Mouse (Mus musculus): ENCODE data around the gene Tiparp.

The Tiparp gene

DNA sequence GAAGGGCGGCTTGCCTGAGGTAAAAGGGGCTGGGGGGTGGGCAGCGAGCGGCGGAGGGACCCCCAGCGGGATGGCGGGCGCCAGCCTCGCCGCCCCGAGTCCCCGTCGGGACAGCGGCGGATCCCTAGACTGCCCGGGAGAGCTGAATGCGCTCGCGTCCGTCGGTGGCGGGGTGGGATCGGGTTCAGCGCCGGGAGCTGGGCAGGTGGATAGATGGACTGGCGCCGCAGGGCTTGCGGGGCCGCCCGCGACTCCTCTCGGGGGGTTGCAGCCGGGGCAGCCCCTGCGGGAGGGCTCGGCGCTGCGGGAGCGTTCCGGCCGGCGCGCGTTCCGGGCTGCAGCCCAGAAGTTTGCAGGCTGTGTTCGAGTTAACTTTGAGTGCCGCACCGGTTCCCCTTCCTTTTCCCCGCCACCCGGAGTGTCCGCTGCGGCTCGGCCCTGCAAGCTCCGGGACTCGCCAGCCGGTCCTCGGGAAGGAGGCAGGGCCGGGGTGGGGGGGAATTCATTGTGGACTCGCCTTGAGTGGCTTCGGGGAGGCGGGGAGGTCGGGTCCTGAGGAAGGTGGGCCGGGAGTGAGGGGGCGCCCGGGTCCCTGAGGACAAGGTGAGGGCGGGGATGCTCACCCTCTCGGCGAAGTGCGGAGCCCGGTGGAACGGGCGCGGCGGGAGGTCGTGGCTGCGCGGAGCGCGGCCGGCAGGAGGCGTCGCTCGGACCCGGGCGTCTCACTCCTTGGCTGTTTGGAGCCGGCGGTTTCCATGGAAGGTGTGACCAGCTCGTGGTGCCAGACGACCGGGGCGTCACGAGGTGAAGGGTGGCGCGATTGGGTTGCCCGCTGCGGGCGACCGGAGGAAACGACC is 632 bp downstream of the Tiparp start:
- peak; percentile 81 for DNase-seq (ENCODE audit: low read depth, low spot score)

DNA sequence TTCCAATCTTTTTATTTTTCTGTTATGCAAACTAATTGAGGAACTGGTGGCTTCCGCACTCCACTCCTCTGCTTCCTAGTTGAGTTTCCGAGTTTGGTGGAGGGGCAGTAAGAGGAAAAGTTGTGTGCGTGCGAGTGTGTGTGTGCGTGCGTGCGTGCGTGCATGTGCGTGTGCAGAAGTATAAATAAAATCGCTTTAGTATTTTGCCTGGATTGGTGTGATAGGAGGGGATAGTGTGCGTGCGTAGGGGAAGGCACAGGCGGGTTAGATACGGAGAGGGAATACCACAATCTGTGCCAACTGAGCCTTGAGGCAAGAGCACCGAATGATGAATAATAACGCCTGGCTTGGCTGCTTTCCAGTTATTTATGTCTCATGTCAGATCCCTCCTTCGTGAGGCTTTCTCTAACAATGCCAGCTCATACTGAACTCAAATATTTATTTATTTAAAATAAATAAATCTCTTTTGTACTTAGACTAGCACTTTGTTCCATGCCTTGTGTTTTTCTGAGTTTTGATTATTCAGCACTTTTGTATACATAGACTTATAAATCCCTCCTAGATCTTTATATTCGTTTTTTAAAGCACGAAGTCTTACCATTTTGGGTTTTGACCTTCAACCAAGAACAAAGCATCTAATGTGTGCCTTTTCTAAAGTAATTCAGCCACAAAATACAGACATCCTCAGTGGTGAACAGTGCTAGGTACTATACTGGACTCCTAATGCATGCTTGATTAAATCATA is 1.4 kb downstream of the Tiparp start:
- DNase-seq (ENCODE audit: low read depth, low spot score), result peak; percentile 99

DNA sequence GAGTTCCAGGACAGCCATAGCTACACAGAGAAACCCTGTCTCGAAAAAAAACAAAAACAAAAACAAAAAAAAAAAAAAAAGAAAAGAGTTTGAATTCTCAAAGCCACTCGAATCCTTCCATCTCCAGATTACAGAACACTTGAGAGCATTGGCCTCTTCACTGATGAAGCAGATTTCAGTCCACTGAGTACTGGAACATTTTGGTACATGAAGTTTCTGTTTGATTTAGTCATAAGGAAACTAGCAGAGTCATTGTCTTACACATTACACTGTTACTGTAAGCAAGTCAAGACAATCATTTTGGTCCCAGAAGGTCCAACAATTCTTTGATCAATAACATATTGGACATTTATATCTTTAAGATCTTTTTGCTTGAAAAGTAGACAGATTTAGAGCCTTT is 4.8 kb downstream of the Tiparp start:
- no peak for DNase-seq (ENCODE audit: low read depth, low spot score)

DNA sequence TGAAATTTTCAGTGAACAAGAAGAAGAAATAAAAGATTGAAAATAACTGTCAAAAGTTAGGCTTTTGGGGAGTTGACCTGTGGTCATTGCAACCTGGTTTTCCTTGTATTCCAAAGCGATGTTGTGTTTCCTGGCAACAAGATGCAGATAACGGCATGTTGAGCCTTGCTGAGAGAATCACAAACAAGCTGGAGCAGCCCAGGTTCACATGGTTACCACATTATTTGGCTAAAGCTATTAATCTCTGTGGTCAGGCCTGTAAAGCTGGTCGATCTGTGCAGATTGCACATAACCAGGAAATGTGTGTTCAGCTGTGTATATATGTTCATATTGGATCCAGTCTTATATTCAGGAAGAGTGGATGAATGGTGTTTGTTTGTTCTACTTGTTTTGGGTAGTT is 5.4 kb downstream of the Tiparp start:
- DNase-seq (ENCODE audit: low read depth, low spot score), result peak; percentile 31

DNA sequence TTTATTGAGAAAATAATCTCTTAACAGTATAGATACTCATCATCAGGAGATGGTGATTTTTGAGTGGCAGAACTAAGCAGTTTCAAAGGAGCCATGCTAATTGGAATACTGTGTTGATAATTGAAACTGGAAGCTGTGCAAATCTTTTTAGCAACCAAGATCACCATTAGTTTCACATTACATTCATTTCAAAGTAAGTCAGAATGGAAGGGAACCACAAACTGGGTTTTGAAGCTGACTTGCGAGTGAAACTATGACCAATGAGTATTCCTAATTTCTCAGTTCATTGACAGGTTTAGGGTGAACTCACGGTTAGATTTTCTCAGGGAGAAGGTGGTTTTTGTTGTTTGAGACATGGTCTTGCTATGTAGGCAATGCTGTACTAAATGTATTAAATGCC is 6.3 kb downstream of the Tiparp start:
- no peak for DNase-seq (ENCODE audit: low read depth, low spot score)

DNA sequence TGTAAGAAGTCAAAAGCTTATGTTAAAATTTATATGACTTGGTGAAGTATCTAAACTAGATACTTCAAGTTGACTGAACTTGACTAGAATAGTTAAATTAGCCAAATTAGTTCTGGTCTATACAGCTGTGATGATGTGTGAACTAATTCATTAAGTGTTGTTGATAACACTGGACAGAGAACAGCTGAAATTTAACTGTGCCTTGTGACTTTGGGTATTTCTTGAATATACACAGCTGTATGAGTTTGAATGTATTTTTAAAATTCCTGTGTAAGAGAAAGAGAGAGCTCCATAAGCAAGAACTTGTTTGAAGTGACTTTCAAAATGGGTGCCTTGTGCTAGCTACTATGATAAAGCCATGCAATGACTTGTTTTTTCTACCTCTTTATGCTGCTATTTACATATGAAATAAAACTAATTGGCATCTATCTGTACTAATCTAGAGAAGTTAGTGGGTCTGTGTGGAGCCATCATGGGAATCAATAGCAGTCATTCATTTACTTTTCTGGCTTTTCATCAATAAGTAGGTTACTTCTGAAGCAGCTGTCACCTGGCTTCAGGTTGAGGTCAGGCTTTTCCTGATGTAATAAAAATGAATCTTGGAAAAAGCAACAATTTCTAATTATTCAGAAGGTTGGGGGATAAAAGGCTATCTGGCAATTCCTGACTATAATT is 7.0 kb downstream of the Tiparp start:
- DNase-seq (ENCODE audit: low read depth, low spot score), result no peak

DNA sequence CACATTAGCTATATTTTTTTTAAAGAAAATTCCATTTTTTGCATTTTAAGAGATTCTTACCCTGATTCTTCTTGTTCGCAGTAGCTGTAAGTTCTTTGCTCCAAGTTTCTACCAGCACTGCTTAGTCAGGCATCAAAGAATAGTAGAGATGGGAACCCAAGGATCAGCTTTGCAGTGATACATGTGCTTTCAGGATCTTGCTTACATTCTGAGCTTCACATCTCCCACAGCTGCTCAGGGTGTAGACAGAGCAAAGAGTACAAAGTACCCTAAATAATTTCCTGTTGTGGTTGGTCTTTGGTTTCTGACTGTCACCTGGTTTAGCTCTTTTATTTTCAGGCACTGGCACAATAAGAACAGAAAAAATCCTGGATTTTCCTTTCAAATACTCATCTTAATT is 9.1 kb downstream of the Tiparp start:
- no peak for DNase-seq (ENCODE audit: low read depth, low spot score)

DNA sequence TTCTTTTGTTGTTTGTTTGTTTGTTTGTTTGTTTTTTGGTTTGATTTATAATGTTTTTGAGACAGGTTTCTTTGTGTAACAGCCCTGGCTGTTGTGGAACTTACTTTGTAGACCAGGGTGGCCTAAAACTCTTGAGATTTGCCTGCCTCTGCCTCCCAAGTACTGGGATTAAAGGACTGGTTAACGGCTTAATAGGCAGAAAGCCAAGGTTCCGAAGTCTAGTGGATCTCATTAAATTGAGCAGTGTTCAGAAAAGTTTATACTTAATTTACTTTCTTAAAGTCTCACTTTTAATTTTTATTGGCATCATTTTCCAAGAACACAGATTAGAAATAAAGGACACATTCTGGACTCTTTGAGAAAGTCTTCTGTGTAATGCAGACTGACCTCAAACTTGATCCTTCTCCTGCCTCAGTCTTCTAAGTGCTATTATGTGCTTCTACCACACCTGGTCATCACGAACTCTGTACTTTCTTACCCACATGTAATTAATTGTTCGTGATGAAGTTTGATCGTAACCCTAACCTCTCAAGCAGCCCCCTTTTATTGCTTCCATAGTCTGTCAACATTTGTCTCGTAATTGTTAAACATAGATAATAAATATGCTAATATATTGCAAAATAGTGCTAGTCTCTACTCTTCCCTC is 12.8 kb downstream of the Tiparp start:
- DNase-seq (ENCODE audit: low read depth, low spot score), result no peak

DNA sequence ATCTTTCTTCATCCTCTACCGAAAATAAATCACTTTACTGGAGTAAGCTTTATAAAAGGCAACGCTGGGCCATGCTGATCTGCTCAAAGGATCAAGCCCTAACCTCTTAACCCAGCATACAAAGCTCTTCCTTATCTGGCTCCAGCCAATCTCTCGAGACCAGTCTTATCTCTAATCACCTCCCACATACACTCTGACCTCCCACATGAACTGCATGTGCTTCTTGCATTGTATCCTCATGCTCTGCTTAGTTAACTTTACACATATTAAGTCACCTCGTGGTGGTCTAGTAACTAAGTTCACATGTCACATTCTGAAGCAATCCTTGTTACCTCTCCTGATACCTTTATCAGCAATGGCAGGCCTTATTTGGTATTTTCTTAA is 13.3 kb downstream of the Tiparp start:
- no peak for DNase-seq (ENCODE audit: low read depth, low spot score)

DNA sequence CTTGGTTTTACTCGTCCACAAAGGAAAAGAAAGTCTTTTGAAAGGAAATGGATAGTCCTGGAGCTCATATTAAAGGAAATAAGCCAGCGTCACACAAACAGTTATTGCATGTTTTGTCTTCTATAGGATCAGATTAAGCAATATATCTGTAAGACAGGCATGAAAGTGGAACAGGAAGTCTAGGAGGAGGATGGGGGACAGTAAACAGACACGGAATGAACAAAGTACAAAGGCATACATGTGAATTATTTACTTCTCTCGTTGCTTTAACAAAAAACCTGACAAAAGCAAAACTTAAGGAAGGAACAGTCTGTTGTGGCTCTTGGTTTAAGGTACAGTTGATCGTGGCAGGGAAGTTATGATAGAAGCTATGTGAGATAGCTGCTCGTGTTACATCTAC is 21.6 kb downstream of the Tiparp start:
- DNase-seq (ENCODE audit: low read depth, low spot score), result no peak

DNA sequence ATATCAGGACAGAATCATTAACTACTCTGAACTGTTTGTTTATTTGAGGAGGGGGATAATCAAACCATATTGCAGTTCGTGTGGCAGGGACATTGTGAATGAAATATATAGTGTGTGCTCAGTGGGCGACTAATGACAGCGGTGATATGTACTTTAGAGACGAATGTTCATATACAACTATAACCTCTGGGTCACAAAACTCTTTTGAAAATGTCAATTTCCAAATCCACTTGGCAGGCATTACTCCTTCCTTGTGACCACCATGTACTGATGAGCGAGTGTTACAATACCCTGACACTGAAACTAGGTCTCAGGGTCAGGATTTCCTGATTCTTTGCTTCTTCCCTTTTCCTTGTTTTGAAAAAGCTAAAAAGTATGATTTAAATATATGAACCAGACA is 22.9 kb downstream of the Tiparp start:
- DNase-seq (ENCODE audit: low read depth, low spot score), result no peak

DNA sequence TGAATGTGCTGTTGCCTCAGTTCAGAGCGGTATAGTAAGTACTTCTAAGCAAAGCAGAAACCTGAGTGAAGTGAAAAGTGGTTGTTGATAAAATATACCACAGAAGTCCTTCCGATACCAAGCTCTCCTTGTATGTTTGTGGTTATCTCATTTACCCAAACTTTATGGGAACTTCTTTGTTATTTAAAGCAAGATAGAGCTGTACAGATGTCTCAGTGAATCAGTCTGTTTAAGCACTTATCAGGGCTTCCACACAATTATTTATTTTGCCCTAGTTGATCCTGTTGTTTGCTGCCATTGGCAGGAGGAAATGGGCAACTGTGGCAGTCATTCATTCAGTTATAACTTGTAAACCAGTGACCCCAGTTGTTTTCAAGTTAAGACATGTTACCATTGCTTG is 26.4 kb downstream of the Tiparp start:
- DNase-seq (ENCODE audit: low read depth, low spot score), result no peak

DNA sequence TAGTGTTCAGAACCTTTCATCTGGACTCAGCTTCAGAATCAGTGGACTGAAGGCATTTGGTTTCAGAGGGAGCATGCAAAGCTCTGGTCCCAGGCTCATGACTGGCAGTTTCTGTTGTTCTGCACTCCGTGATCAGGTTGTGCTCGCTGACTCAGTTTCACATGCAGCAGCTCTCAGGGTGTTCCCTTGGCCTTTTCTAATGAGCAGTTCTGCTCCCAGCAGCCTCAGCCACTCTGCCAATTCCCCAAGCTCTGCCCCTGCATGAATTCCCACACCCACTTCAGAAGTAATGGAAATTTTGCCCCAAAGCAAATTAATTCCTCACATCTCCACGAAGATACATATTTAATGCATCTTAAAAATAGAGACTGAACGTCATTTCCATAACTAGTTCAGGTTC is 30.5 kb downstream of the Tiparp start:
- DNase-seq (ENCODE audit: low read depth, low spot score), result no peak

DNA sequence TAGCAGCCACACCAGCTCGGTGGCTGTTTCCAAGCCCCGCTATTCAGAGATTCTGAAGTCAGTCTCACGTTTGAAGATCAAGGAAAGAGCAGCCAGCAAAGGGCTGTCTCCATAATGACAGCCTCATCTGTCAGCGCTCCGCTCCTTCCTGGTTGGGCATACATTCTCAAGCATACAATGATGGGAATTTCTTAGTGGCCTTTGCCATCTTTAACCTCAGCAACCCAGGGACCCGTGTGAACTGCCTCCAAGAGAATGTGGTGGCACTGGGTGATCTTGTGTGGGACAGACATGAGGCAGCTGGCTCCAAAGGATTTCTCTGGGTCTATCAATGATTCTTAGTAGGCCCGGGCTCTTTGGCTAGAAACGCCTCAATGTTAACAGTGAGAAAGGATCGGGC is 34.0 kb downstream of the Tiparp start:
- no peak for DNase-seq (ENCODE audit: low read depth, low spot score)

DNA sequence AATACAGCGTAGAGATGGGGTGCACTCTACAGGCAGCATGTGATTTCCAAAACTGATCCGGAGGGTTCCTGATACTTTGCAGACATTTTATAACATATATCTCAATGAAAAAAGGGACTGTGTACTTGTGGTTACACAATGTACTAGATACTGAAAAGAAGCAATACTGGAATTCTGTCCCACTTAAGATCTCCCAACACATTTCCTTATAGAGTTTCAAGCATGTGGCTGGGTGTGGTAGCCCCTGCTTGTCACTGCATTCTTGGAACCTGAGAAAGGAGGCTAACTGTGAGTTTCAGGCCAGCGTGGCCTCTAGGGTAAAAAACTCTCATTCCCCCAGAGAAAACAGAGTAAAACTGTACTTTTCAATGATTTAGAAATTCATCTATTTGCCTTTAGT is 34.5 kb downstream of the Tiparp start:
- no peak for DNase-seq (ENCODE audit: low read depth, low spot score)

DNA sequence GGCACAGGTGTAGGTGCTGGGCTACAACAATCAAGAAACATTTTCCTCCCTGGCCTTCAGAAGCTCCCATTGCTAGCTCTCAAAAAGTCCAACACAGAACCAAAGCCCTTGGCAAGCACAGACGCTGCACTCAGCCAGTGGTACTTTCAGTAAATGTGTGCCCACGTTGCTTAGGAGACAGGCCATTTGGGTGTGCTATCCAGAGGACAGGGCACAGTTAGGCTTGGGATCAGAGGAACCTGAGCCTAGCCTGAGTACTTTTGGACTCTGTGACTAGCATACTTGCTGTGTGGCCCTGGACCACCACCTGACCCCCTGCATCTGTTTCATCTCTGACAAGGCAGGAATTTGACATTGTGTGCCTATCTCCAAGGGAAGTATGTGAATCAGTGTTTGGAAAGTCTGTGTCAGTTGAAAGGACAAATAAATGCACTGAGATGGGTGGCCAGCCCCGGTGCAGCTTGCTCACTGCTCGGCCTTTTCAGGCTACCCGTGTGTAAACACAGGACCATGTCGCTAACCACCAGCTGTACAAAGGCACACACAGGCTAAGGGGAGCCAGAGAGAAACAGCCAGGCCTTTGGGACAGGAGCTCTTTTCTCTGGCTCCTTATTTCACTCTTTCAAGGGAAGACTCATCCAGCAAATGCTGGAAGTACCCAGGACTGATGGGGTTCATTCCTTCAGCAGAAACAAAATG is 35.9 kb downstream of the Tiparp start:
- no peak for DNase-seq (ENCODE audit: low read depth, low spot score)

DNA sequence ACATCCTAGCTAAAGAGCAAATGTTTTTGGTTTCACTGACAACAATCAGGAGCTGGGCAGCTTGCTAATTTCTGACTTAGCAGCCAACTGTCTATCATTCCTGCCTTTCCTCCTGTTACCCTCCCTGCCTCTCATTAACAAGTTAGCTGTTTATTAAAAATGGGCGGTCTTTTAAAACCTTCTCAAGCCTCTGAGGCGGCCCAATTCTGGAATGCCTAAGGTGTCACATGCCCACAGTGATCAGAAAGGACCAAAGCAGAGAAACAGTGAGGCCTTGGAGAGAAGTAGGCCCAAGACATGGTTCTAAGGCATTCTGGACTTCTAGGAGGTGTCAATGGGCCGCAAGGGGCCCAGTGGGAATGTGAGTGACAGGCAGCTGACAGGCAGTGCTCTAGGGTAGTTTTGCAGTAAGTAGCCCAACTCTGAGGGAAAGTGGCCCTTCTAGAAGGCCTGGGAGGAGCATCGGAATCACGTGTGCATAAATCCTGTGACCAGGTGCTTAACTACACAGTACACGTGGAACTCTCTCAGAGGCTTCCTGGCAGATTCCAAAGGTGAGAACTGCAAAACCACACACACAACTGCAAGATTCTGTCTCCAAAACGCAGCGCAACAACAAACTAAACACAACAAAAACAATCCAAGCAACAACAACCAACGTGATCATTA is 37.6 kb downstream of the Tiparp start:
- DNase-seq (ENCODE audit: low read depth, low spot score), result no peak

DNA sequence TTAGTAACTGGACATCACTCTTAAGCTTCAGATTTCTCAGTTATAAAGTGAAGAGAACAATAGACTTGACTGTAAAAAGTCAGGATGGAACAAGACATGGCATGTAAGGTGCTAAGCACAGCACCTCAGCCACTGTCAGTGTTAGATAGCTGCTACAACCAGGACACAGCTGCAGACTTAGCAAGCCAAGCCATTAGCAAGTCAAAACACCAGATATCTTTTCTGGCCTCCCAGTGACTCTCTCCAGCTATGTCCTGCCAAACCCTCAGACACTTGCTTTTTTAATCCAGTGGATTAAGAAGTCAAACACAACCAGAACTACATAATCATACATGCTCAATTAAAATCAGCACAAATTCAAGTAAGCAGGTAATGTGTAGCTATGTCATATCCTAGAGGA is 41.7 kb downstream of the Tiparp start:
- DNase-seq (ENCODE audit: low read depth, low spot score), result no peak

DNA sequence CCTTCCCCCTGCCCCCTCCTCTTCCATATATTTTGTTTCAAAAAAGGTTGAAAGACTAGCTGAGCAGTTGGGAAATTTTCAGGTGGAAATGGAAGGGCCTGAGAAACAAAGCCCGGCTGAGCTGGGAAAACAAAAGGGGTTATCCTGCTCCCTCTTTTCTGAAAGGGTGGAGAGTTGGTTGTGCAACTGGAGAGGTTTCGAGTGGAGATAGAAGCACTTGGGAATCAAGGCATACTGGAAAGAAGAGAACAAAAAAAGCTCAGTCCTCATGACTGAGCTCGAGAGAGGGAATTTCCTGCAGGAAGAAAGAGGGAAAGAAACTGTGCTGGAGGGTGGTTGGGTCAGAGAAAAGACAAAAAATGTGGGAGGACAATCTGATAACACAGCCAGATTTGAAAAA is 45.3 kb downstream of the Tiparp start:
- DNase-seq (ENCODE audit: low read depth, low spot score), result no peak

DNA sequence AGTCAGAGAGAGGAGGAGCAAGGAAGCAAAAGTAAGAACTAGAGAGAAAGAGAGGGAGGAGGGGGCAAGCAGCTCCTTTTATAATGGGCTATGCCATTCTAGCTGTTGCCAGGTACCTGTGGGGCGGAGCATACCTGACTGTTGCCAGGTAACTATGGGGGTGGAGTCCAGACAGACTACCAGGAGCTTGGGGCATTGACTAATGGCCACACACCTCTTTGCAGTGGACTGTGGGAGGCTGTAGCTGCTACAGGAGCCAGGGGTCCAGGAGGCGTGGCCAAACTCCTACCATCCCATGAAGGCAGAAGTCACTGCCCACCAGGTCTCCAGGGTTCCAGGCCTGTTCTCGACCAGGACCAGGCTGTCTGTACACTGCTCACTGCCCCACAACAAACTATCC is 49.4 kb downstream of the Tiparp start:
- DNase-seq (ENCODE audit: low read depth, low spot score), result no peak
